Mouse (Mus musculus) cortical plate, adult 2 months (tissue): Measurements from ENCODE around the gene Cog5. TPM values are rescaled to one million over a fixed set of nuclear protein-coding genes. Genes with fewer than 3 reads are reported as not detected.
A peak's percentile ranks its signal among the peaks of the same experiment; 100 is the strongest.

Source experiments
- H3K27ac ChIP-seq: fragments of 200-500 bp; 2 replicates; pipeline ENCODE4 v1.5.1; 2012; ENCODE audit warnings: low read length, control low read depth, inconsistent platforms; ENCODE audit not compliant: insufficient read depth
- H3K4me1 ChIP-seq: fragments of 200-500 bp; 2 replicates; pipeline ENCODE4 v1.6.1; 2011; ENCODE audit warnings: low read length; ENCODE audit not compliant: control insufficient read depth, insufficient read depth
- H3K4me3 ChIP-seq: fragments of 200-500 bp; 2 replicates; pipeline ENCODE4 v1.5.1; 2011; ENCODE audit warnings: mild to moderate bottlenecking, low read length, control low read depth; ENCODE audit not compliant: insufficient read depth
- CTCF ChIP-seq: fragments of 200-500 bp; IDR thresholded peaks from 2 replicates; pipeline ENCODE4 v1.5.1; 2011; ENCODE audit warnings: mild to moderate bottlenecking, control low read depth, low read length; ENCODE audit not compliant: insufficient read depth; ENCODE audit errors: extremely low read depth
- POLR2A ChIP-seq: fragments of 200-500 bp; IDR thresholded peaks from 2 replicates; pipeline ENCODE4 v1.6.1; 2011; ENCODE audit warnings: mild to moderate bottlenecking, low read length, control low read depth; ENCODE audit not compliant: insufficient read depth; ENCODE audit errors: extremely low read depth
- polyA plus RNA-seq: library from polyadenylated mRNA; depleted of rRNA; stranded (reverse); fragments of >200 nt; gene quantifications from 2 replicates; pipeline ENCODE4 v1.2.3, GENCODE M21; 2012

Gene Cog5
- polyA plus RNA-seq, 1 experiment = 30.1 TPM

- Histone ChIP-seq H3K4me3 (no peak overlapping the region), H3K27ac (no peak overlapping the region), H3K4me1 (peaks cover 2% of the 10 kb centered on the region; the same call in 1 of the 2 replicates)
- TF ChIP-seq CTCF = no peak
- no peak for TF ChIP-seq POLR2A
Observed at GRCm38 (mm10) chr12:31706168-31706567, 51.5 kb downstream of the Cog5 start.

- TF ChIP-seq POLR2A = no peak
- no peak for TF ChIP-seq CTCF
Observed at GRCm38 (mm10) chr12:31707531-31707930, 52.9 kb downstream of the Cog5 start.

GRCm38 (mm10) chr12:31709665-31710064 lies 55.0 kb downstream of the Cog5 start:
- Histone ChIP-seq H3K27ac (no peak overlapping the region; the same call in 1 of the 2 replicates), H3K4me1 (peaks cover 2% of the 10 kb centered on the region; the same call in 1 of the 2 replicates), H3K4me3 (peak overlapping the region; percentile 39)
- no peak for TF ChIP-seq POLR2A
- no peak for TF ChIP-seq CTCF

More at GRCm38 (mm10) chr12:31707531-31707930, 52.9 kb downstream of the Cog5 start:
- Histone ChIP-seq H3K4me3 (no peak overlapping the region), H3K4me1 (peaks cover 2% of the 10 kb centered on the region; the same call in 1 of the 2 replicates), H3K27ac (no peak overlapping the region)

- TF ChIP-seq POLR2A (no peak), CTCF (no peak)
Observed at GRCm38 (mm10) chr12:31712233-31712632, 57.6 kb downstream of the Cog5 start.

GRCm38 (mm10) chr12:31712727-31713126 lies 58.1 kb downstream of the Cog5 start:
- Histone ChIP-seq H3K27ac (no peak overlapping the region), H3K4me1 (peaks cover 2% of the 10 kb centered on the region; the same call in 1 of the 2 replicates), H3K4me3 (peak overlapping the region; percentile 35; the same call in 1 of the 2 replicates)
- TF ChIP-seq CTCF (no peak), POLR2A (no peak)

More at GRCm38 (mm10) chr12:31712233-31712632, 57.6 kb downstream of the Cog5 start:
- peak overlapping the region; percentile 71; the same call in 1 of the 2 replicates for H3K27ac ChIP-seq
- peak overlapping the region; percentile 35 for H3K4me3 ChIP-seq
- peaks cover 2% of the 10 kb centered on the region; the same call in 1 of the 2 replicates for H3K4me1 ChIP-seq

GRCm38 (mm10) chr12:31713600-31713999 lies 58.9 kb downstream of the Cog5 start, which contains the start of gene Gpr22:
TSS of gene Gpr22 (minus strand) at chr12:31713947.
- TF ChIP-seq CTCF = no peak
- peak; percentile 99 for TF ChIP-seq POLR2A
- peak within 1 kb of the TSS; percentile 35 for H3K4me3 ChIP-seq

DNA sequence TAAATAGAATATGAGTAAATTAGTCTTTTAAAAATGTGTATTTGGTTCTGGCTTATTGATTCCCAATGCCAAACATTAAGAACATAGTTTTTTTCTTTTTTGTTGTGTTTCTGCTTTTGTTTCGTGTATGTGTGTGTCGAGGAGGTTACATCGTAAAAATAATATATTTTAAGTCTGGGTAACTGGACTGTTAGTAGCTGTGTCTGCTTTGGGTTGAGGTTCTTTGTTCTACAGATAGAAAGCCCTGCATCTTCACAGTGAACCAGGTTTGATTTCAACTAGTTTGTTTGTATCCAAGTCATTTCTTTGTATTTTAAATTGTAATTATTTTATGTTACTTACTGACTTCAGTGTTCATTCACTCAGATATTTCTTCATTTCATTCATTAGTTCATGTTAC lies 59.4 kb downstream of the Cog5 start:
- Histone ChIP-seq H3K4me3 (peak overlapping the region; percentile 35; the same call in 1 of the 2 replicates), H3K4me1 (no peaks in the 10 kb centered on the region; the same call in 1 of the 2 replicates), H3K27ac (no peak overlapping the region)
- TF ChIP-seq CTCF (no peak), POLR2A (no peak)

More at GRCm38 (mm10) chr12:31713600-31713999, 58.9 kb downstream of the Cog5 start, which contains the start of gene Gpr22:
- peaks cover 2% of the 10 kb centered on the region; the same call in 1 of the 2 replicates for H3K4me1 ChIP-seq
- peak within 1 kb of the TSS; percentile 74 for H3K27ac ChIP-seq

GRCm38 (mm10) chr12:31719586-31720275 lies 65.1 kb downstream of the Cog5 start:
- TF ChIP-seq POLR2A = no peak
- peak; percentile 48 for TF ChIP-seq CTCF
- H3K4me1 ChIP-seq = no peaks in the 10 kb centered on the region; the same call in 1 of the 2 replicates
- no peak overlapping the region for H3K4me3 ChIP-seq
- no peak overlapping the region for H3K27ac ChIP-seq

DNA sequence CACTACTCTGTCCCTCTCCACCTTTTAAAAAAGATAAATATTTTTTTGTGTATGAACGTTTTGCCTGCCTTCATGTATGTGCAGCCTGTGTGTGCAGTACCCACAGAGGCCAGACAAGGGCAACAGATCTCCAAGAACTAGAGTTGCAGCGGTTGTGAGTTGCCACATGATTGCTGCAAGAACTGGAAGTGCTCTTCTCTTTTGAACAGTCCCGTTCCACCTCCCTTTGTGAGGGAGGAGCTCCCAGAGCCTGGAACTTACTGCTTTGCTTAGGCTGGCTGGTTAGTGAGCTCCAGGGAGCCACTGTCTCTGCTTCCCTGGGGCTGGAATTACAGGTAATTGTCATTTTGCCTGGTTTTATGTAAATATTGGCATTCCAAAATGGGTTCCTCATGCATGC lies 69.9 kb downstream of the Cog5 start:
- no peak overlapping the region for H3K27ac ChIP-seq
- H3K4me3 ChIP-seq = no peak overlapping the region
- TF ChIP-seq CTCF (no peak), POLR2A (no peak)
- no peaks in the 10 kb centered on the region for H3K4me1 ChIP-seq
